Mouse (Mus musculus): ENCODE results near the gene Pkn3. TPM values are rescaled to one million over a fixed set of nuclear protein-coding genes. Genes with fewer than 3 reads are reported as not detected.

Gene Pkn3
- polyA plus RNA-seq, 1 experiment from 2014 or later, result 1.6 TPM

GRCm38 (mm10) chr2:30056736-30057135 lies 20.7 kb upstream of the Pkn3 start:
- H3K36me3 ChIP-seq (ENCODE audit: inconsistent target), result no peaks in the 10 kb centered on the region
- H3K79me2 ChIP-seq (ENCODE audit: inconsistent target), result no peaks in the 10 kb centered on the region
- WGBS (ENCODE audit: missing documents), result 92% methylated on average over 3 of the region's 3 CpGs
- H3K27ac ChIP-seq, result no peak overlapping the region
- no peak overlapping the region for H3K4me3 ChIP-seq (ENCODE audit: inconsistent target)

DNA sequence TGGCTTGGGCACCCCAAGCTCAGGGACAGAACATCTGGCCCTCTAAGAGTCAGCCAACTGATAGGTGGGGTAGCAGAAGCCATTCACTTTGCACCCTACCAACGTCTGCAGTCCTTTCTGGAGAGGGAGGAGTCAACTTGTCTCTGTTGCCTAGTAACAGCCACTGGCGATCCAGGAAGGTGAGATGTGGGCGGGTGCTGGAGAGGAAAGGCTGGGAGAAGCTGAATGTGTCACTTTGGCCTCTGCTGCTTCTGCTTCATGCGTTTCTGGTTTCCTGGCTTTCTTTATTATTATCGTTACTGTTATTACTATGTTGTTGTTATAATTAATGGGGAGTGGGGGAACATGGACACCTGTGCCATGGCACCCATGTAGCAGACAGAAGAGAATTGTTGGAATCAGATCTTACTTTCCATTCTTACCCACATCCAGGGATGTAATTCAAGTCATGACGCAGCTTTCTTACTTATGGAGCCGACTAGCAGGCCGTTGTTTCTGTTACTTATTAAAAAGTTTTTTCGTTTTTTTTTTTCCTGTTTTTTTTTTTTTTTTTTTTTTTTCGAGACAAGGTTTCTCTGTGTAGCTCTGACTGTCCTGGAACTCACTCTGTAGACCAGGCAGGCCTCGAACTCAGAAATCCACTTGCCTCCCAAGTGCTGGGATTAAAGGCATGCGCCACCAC lies 20.1 kb upstream of the Pkn3 start, which contains the start of gene Set:
Gene Set, plus strand, starts transcription at position 156 of the 682 bp plus-strand sequence.
- 59% methylated on average over 10 of the region's 12 CpGs for WGBS (ENCODE audit: missing documents)
- Histone ChIP-seq H3K36me3 (ENCODE audit: inconsistent target) (no peaks in the 10 kb centered on the region), H3K79me2 (ENCODE audit: inconsistent target) (no peaks in the 10 kb centered on the region), H3K4me3 (ENCODE audit: inconsistent target) (no peak within 1 kb of the TSS), H3K27ac (no peak within 1 kb of the TSS)

DNA sequence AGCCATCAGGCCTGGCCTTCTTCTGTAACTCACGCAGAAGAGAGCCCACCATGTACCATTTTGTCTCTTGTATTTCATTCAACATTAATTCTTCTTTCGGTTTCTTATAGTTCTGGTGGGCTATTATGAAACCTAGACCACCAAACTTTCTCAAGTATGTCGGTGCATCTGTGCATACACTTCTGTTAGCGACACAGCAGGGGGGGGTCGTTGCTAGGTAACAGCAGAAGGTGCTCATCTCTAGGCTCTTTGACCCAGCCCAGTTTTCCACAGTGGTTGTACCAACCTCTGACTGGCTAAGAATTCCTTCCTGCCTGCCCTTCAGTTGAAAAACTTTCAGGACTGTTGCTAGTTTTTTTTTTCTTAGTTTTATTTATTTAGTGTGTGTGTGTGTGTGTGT lies 19.1 kb upstream of the Pkn3 start:
- H3K4me3 ChIP-seq (ENCODE audit: inconsistent target), result no peak overlapping the region
- H3K36me3 ChIP-seq (ENCODE audit: inconsistent target), result no peaks in the 10 kb centered on the region
- 92% methylated on average over 5 of the region's 5 CpGs for WGBS (ENCODE audit: missing documents)
- no peak overlapping the region for H3K27ac ChIP-seq
- H3K79me2 ChIP-seq (ENCODE audit: inconsistent target), result peaks cover 3% of the 10 kb centered on the region; the same call in 1 of the 2 replicates

DNA sequence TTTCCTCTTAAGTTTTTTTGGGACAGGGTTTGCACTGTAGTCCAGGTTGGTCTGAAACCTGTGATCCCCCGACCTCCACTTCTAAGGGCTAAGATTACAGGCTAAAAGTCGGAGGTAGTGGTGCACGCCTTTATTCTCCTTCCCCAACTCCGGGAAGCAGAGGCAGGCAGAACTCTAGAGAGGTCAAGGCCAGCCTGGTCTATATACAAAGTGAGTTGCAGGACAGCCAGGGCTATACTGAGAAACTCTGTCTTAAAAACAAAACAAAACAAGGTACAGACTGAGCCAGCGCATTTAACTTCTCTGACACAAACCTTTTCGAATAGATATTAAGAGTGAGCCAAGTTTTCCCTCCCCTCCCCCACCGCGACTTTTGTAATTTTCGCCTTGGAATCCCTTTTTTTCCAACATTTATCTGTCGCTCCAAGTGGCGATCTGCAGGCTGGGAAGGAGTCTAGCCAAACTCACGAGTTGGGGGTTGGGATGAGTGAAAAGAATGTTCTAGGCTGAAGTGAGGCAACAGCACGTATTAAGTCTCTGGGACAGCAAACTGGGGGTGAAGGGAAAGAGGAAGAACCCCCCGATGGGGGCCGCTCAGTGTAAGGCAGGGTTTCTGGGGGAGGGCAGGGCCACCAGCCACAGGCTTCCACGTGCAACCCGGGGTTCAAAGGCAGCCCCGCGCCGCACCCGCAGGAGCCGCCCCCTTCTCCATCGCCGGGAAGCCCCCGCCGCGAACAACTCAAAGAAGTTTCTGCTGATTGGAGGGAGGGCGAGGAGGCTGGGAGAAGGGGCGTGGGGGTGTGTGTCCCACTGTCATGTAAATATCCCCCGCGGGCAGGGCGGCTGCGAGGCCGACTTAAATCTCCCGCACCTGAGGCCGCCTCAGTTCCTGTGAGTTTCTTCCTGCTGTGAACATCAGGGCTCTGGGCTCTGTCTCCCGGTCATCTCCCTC lies 16.0 kb upstream of the Pkn3 start:
- 14% methylated on average over 36 of the region's 37 CpGs for WGBS (ENCODE audit: missing documents)
- H3K36me3 ChIP-seq (ENCODE audit: inconsistent target), result no peaks in the 10 kb centered on the region
- peak overlapping the region; percentile 83 for H3K27ac ChIP-seq
- peaks cover 19% of the 10 kb centered on the region; the same call in 1 of the 2 replicates for H3K79me2 ChIP-seq (ENCODE audit: inconsistent target)
- peak overlapping the region; percentile 62 for H3K4me3 ChIP-seq (ENCODE audit: inconsistent target)

DNA sequence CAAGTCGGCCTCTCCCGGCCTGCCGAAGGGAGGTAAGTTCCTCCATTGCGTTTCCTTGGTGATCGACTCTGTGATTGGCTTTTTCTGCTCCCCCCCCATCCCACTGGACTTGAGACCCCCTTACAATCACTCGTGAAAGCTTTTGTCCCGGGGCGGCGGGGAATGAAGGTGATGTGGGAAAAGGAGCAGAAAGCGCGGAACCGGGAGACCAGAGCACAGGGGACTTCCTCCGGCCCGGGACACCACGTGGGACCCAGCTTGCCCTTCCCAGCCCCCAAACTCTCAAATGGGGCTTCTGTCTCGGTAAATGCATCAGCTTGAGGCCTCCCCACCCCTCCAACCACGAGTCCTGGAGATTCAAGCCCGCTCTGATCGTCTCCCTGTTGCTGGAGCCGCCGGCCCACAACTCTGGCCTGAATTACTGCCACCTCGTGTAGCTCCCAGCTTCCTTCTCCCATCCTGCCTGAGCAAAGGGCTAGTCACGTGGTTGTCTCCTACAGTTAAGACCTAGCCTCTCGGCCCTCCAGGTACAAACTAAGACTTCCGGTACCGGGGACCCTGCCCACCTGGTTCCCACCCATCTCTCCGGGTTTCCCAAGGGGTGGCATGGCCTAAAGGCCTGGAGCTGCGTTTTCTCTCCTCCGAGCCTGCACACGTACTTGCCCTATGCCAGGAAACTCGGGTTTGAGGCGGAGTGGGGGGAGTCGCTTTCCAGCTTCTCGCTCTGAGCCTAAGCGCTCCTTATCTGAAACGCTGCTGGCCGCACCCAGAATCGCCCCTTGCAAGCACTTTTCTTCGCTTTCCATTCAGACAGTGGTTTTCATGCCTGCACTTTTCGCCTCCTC lies 15.0 kb upstream of the Pkn3 start:
- Histone ChIP-seq H3K36me3 (ENCODE audit: inconsistent target) (no peaks in the 10 kb centered on the region), H3K79me2 (ENCODE audit: inconsistent target) (peaks cover 22% of the 10 kb centered on the region), H3K4me3 (ENCODE audit: inconsistent target) (peak overlapping the region; percentile 62), H3K27ac (peak overlapping the region; percentile 83)
- WGBS (ENCODE audit: missing documents), result 1% methylated on average over 32 of the region's 40 CpGs

GRCm38 (mm10) chr2:30063235-30063634 lies 14.2 kb upstream of the Pkn3 start:
- H3K4me3 ChIP-seq (ENCODE audit: inconsistent target), result peak overlapping the region; percentile 62
- H3K36me3 ChIP-seq (ENCODE audit: inconsistent target), result no peaks in the 10 kb centered on the region
- peaks cover 30% of the 10 kb centered on the region for H3K79me2 ChIP-seq (ENCODE audit: inconsistent target)
- H3K27ac ChIP-seq, result peak overlapping the region; percentile 83
- WGBS (ENCODE audit: missing documents), result 15% methylated on average over 8 of the region's 8 CpGs

- Histone ChIP-seq H3K36me3 (ENCODE audit: inconsistent target) (no peaks in the 10 kb centered on the region), H3K4me3 (ENCODE audit: inconsistent target) (peak overlapping the region; percentile 62; the same call in 1 of the 2 replicates), H3K27ac (peak overlapping the region; percentile 83), H3K79me2 (ENCODE audit: inconsistent target) (peaks cover 36% of the 10 kb centered on the region)
- 20% methylated on average over 3 of the region's 3 CpGs for WGBS (ENCODE audit: missing documents)
Observed at GRCm38 (mm10) chr2:30063791-30064190, 13.7 kb upstream of the Pkn3 start.

GRCm38 (mm10) chr2:30064298-30064697 lies 13.2 kb upstream of the Pkn3 start:
- Histone ChIP-seq H3K4me3 (ENCODE audit: inconsistent target) (no peak overlapping the region), H3K79me2 (ENCODE audit: inconsistent target) (peaks cover 41% of the 10 kb centered on the region), H3K27ac (peak overlapping the region; percentile 83), H3K36me3 (ENCODE audit: inconsistent target) (no peaks in the 10 kb centered on the region)
- WGBS (ENCODE audit: missing documents), result 16% methylated on average over 3 of the region's 3 CpGs

DNA sequence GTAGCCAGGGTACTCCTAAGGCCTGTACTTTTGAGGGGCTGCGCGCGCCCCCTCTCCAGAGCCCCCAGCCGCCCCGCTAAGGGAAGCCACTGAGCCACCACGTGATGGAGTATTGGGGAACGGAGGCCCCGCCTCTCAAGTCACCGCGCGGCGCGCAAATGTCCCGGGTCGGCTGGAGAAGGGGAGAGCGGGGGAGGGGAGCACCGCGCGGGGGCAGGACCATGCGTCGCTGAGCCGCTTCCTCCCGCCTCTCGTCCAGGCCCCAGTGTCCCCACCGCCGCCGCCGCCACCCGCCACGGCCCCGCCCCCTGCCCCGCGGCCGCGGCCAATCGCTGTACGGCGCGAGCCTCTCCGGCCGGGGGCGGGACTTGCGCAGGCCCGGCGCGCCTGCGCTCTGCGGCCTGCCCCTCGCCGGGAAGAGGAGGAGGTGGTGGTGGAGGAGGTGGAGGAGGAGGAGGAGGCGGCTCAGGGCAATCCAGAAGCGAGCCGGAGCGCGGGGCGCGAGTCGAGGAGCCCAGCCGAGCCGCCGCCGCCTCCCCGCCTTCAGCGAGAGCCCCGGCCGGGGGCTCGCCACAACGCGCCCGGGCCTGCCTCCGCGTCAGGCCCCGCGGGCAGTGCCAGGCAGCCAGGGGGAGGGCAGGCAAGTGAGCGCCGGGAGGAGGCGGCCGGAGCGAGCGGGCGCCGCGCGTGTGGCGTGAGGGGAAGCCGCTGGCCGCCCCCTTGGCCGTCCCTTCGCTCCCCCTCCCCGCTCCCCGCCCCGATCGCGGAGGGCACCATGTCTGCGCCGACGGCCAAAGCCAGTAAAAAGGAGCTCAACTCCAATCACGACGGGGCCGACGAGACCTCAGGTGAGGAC lies 11.2 kb upstream of the Pkn3 start:
- peaks cover 41% of the 10 kb centered on the region for H3K79me2 ChIP-seq (ENCODE audit: inconsistent target)
- H3K36me3 ChIP-seq (ENCODE audit: inconsistent target), result peaks cover 7% of the 10 kb centered on the region; the same call in 1 of the 2 replicates
- peak overlapping the region; percentile 39 for H3K4me3 ChIP-seq (ENCODE audit: inconsistent target)
- 0% methylated on average over 71 of the region's 101 CpGs for WGBS (ENCODE audit: missing documents)
- peak overlapping the region; percentile 77 for H3K27ac ChIP-seq

GRCm38 (mm10) chr2:30067031-30067888 lies 10.2 kb upstream of the Pkn3 start:
- H3K4me3 ChIP-seq (ENCODE audit: inconsistent target), result peak overlapping the region; percentile 61
- peaks cover 41% of the 10 kb centered on the region for H3K79me2 ChIP-seq (ENCODE audit: inconsistent target)
- WGBS (ENCODE audit: missing documents), result under 1% methylated on average over 43 of the region's 69 CpGs
- H3K27ac ChIP-seq, result peak overlapping the region; percentile 17; the same call in 1 of the 2 replicates
- peaks cover 7% of the 10 kb centered on the region; the same call in 1 of the 2 replicates for H3K36me3 ChIP-seq (ENCODE audit: inconsistent target)

- H3K79me2 ChIP-seq (ENCODE audit: inconsistent target), result peaks cover 41% of the 10 kb centered on the region
- no peak overlapping the region for H3K27ac ChIP-seq
- H3K4me3 ChIP-seq (ENCODE audit: inconsistent target), result peak overlapping the region; percentile 61
- H3K36me3 ChIP-seq (ENCODE audit: inconsistent target), result peaks cover 7% of the 10 kb centered on the region; the same call in 1 of the 2 replicates
- WGBS (ENCODE audit: missing documents), result 12% methylated on average over 7 of the region's 7 CpGs
Observed at GRCm38 (mm10) chr2:30067962-30068361, 9.5 kb upstream of the Pkn3 start.

DNA sequence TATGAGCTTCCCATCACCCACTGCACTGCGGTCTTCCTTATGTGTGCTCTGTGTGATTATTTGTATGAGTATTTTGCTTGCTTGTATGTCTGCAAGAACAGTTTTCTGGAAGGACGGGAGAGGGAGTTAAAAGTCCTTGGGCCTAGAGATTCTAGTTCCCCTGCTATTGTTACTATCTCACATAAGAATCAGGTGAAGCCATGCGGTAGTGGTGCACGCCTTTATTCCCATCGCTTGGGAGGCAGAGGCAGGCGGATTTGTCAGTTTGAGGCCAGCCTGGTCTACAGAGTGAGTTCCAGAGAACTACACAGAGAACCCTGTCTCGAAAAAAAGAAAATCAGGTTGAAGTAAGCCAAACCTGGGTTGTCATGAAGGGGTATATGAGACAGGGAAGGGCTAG lies 4.6 kb upstream of the Pkn3 start:
- H3K36me3 ChIP-seq (ENCODE audit: inconsistent target), result peaks cover 7% of the 10 kb centered on the region; the same call in 1 of the 2 replicates
- peaks cover 14% of the 10 kb centered on the region for H3K79me2 ChIP-seq (ENCODE audit: inconsistent target)
- no peak overlapping the region for H3K4me3 ChIP-seq (ENCODE audit: inconsistent target)
- WGBS (ENCODE audit: missing documents), result 94% methylated on average over 7 of the region's 7 CpGs
- no peak overlapping the region for H3K27ac ChIP-seq

Data from macrophage (primary cell).